Mouse (Mus musculus) liver, adult 2 months (tissue): Measurements from ENCODE around the gene Gsdma. TPM values are rescaled to one million over a fixed set of nuclear protein-coding genes. Genes with fewer than 3 reads are reported as not detected.
A peak's percentile ranks its signal among the peaks of the same experiment; 100 is the strongest.

Experiments
- DNase-seq: peaks from one replicate; pipeline ENCODE4 v3.0.0-alpha.2; 2011; ENCODE audit warnings: low read depth, low spot score; ENCODE audit errors: extremely low read depth
- H3K27ac ChIP-seq: fragments of 200-500 bp; replicated peaks from 2 replicates; pipeline ENCODE4 v1.5.1; 2012; ENCODE audit warnings: low read depth, mild to moderate bottlenecking, control low read depth, inconsistent platforms, low read length; ENCODE audit not compliant: insufficient read depth
- H3K27me3 ChIP-seq: fragments of 200-500 bp; 2 replicates; pipeline ENCODE4 v1.6.1; 2012; ENCODE audit warnings: mild to moderate bottlenecking, moderate library complexity, low read length, inconsistent platforms; ENCODE audit not compliant: control insufficient read depth, insufficient read depth
- H3K36me3 ChIP-seq: fragments of 200-500 bp; 2 replicates; pipeline ENCODE4 v1.6.1; 2012; ENCODE audit warnings: low read length, inconsistent platforms; ENCODE audit not compliant: control insufficient read depth, insufficient read depth
- H3K4me1 ChIP-seq: fragments of 200-500 bp; 2 replicates; pipeline ENCODE4 v1.6.1; 2011; ENCODE audit warnings: low read length; ENCODE audit not compliant: control insufficient read depth, insufficient read depth
- H3K4me3 ChIP-seq: fragments of 200-500 bp; 2 replicates; pipeline ENCODE4 v1.5.1; 2011; ENCODE audit warnings: low read depth, mild to moderate bottlenecking, control low read depth, low read length, moderate library complexity; ENCODE audit not compliant: insufficient read depth
- H3K79me2 ChIP-seq: fragments of 200-500 bp; 2 replicates; pipeline ENCODE4 v1.6.1; 2012; ENCODE audit warnings: inconsistent platforms, mild to moderate bottlenecking, low read length, moderate library complexity; ENCODE audit not compliant: control insufficient read depth, insufficient read depth
- H3K9ac ChIP-seq: fragments of 200-500 bp; 2 replicates; pipeline ENCODE4 v1.6.1; 2012; ENCODE audit warnings: low read depth, mild to moderate bottlenecking, control low read depth, inconsistent platforms, low read length
- CTCF ChIP-seq: fragments of 200-500 bp; IDR thresholded peaks from 2 replicates; pipeline ENCODE4 v1.5.1; 2011; ENCODE audit warnings: low read depth, low read length, control low read depth
- POLR2A ChIP-seq: fragments of 200-500 bp; IDR thresholded peaks from 2 replicates; pipeline ENCODE4 v1.6.1; 2011; ENCODE audit warnings: low read length, control low read depth; ENCODE audit not compliant: insufficient read depth; ENCODE audit errors: extremely low read depth
- WGBS: fragments of 180-500 bp; shearing (Covaris S2); methylation state at CpG from one replicate; pipeline ENCODE4 v1.1.7; 2018; 5-methylcytosine and 5-hydroxymethylcytosine counted together
- polyA plus RNA-seq: library from polyadenylated mRNA; depleted of rRNA; stranded (reverse); fragments of >200 nt; gene quantifications from 2 replicates; pipeline ENCODE4 v1.2.3, GENCODE M21; 2012
- total RNA-seq: library from RNA; depleted of rRNA; stranded (reverse); fragments of >200 nt; gene quantifications from 2 replicates; pipeline ENCODE4 v1.2.3, GENCODE M21; 2014

Gsdma gene
- total and polyA plus RNA-seq, 2 experiments: not detected

DNA sequence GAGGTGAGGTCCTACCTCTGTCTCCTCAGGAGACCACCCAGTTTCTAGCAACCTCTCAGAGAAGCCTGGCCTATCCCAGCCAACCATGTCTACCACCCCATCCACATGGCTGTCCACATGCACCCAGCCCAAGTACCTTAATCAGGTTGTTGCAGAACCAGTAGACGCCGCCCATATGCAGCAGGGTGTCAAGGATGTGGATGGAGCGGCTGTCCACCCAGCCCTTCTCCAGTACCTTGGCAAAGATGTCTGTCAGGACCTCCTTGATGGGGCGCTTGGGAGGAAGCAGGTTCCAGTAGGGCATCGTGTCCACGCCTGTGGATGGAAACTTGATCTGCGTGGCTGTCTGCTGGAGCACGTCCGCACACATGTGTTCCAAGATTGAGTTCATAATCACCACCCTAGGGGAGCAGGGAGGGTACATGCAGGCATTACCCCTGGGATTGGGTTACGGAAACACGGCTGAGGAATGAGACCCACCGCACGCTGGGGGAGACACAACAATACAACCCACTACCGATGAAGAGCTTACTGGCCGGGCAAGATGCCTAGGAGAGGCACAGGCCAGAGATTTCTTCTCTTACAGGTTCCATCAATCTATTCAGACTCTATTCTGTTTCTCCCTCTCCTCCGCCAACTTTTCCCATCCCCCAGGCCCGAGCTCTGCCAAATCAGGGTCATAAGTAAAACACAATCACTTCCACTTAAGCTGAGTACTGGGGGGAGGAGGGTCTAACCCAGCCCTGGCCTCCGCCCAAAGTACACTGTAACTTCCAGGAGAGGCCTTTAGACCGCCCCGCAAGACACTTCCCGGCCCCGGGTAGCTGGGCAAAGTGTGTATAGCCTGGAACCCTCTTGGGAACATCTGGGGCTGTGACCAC is 43.5 kb downstream of the Gsdma start:
- no peak overlapping the region for H3K27ac ChIP-seq
- no peaks in the 10 kb centered on the region for H3K36me3 ChIP-seq
- no peak for DNase-seq

GRCm38 (mm10) chr11:98708282-98708956 is 44.3 kb downstream of the Gsdma start:
- 31% methylated on average over 19 of the region's 19 CpGs for WGBS
- Histone ChIP-seq H3K27ac (peak overlapping the region; percentile 28), H3K27me3 (no peaks in the 10 kb centered on the region), H3K36me3 (no peaks in the 10 kb centered on the region), H3K79me2 (no peaks in the 10 kb centered on the region), H3K4me1 (peaks cover 13% of the 10 kb centered on the region), H3K9ac (no peak overlapping the region; the same call in 1 of the 2 replicates), H3K4me3 (no peak overlapping the region)
- DNase-seq: peak; percentile 80
- TF ChIP-seq CTCF: no peak
- no peak for TF ChIP-seq POLR2A

More for the DNA sequence above, 43.5 kb downstream of the Gsdma start:
- H3K4me3 ChIP-seq: no peak overlapping the region
- no peak for TF ChIP-seq CTCF
- no peak overlapping the region for H3K9ac ChIP-seq
- 87% methylated on average over 22 of the region's 22 CpGs for WGBS
- peaks cover 13% of the 10 kb centered on the region for H3K4me1 ChIP-seq
- H3K27me3 ChIP-seq: no peaks in the 10 kb centered on the region
- no peaks in the 10 kb centered on the region for H3K79me2 ChIP-seq

DNA sequence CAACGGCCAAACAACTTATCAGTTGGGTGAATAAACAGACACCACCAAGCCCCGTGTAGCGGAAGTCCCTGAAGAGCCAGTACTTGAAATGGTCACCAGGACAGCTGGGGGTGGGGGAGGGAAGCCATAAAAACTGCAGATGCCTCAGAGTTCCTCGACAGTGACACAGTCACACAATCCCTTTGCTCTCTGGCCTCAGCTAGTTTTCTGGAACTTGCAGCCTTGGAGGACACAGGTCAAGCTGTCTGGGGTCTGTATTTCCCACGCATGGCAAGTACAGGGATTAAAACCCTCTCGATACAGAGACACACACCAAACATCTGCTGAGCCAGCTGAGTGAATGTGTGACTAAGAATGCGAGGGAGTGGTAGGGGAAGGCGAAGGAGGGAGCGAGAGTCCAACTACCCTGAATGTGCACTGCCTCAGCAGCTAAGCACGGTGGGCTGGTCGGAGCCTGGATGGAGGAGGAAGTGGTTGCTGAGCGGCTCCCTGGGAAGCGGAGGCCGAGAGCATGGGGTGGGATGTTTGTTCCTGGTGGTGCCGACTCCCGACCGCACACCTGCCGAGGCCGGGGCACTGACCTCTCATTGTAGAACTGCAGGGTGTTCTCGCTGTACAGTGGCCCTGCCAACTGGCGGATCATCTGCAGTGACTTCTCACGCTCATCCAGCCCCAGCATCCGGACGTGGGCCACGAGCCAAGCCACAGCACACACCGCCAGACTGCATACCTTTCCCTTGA is 45.0 kb downstream of the Gsdma start:
- Histone ChIP-seq H3K36me3 (0 out of 2 replicates have a peak, but pooled peaks cover 2% of the 10 kb centered on the region), H3K4me3 (no peak overlapping the region), H3K27me3 (no peaks in the 10 kb centered on the region), H3K9ac (peak overlapping the region; percentile 6; the same call in 1 of the 2 replicates), H3K27ac (peak overlapping the region; percentile 7; the same call in 1 of the 2 replicates), H3K4me1 (peaks cover 13% of the 10 kb centered on the region), H3K79me2 (no peaks in the 10 kb centered on the region)
- TF ChIP-seq CTCF (no peak), POLR2A (no peak)
- WGBS: 27% methylated on average over 26 of the region's 26 CpGs
- DNase-seq: peak; percentile 36

DNA sequence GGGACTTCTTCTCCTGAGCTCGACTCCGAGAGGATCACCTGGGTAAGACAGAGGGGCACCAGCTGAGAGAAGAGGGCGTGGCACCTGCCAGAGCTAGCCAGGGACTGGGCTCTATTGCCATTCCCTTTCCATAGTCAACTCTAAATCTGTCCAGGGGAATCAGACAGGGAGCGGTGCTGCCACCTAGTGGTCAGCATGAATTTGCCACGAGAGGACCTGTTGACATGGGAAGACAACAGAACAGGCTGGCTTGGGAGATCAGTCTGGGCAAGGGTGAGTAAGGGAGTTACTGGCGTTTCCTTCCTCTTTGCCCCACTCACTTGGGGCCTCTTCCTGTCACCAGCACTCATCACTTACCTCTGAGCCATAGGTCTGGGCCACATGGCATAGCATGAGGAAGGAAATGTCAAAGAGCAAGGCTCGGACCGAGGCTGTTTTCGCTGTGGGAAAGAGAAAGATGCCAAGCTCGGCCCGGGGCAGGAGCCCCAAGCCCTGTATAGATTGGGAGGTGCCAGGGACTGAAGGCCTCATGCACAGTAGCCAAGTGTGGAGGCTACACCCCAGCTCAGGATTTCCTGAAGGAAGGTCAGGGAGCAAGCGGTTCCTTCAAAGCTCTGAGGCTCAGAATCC is 46.4 kb downstream of the Gsdma start:
- Histone ChIP-seq H3K4me1 (peaks cover 13% of the 10 kb centered on the region), H3K9ac (no peak overlapping the region), H3K27me3 (no peaks in the 10 kb centered on the region), H3K36me3 (0 out of 2 replicates have a peak, but pooled peaks cover 2% of the 10 kb centered on the region), H3K27ac (no peak overlapping the region), H3K79me2 (no peaks in the 10 kb centered on the region), H3K4me3 (no peak overlapping the region)
- whole genome bisulfite sequencing: 48% methylated on average over 12 of the region's 12 CpGs
- TF ChIP-seq POLR2A (no peak), CTCF (peak; percentile 92)
- DNase-seq: peak; percentile 55

GRCm38 (mm10) chr11:98711046-98711434 is 46.9 kb downstream of the Gsdma start:
- 75% methylated on average over 4 of the region's 4 CpGs for WGBS
- TF ChIP-seq CTCF: no peak
- TF ChIP-seq POLR2A: no peak
- 0 out of 2 replicates have a peak, but pooled peaks cover 2% of the 10 kb centered on the region for H3K36me3 ChIP-seq
- no peak overlapping the region for H3K27ac ChIP-seq
- H3K27me3 ChIP-seq: no peaks in the 10 kb centered on the region
- peaks cover 13% of the 10 kb centered on the region for H3K4me1 ChIP-seq
- no peaks in the 10 kb centered on the region for H3K79me2 ChIP-seq
- no peak for DNase-seq
- H3K4me3 ChIP-seq: no peak overlapping the region
- H3K9ac ChIP-seq: no peak overlapping the region
